Mouse (Mus musculus) granulocyte monocyte progenitor cell, adult 5-6 weeks (primary cell): ENCODE measurements around the gene Cdc42bpb. TPM values are rescaled to one million over a fixed set of nuclear protein-coding genes. Genes with fewer than 3 reads are reported as not detected.

Experiments used
- ATAC-seq: replicated peaks from 2 replicates; pipeline ENCODE4 v1.8.0; 2016; ENCODE audit warnings: mild to moderate bottlenecking, moderate TSS enrichment, inconsistent platforms; ENCODE audit not compliant: poor library complexity, severe bottlenecking
- total RNA-seq, 2 experiments: library from RNA; stranded (forward) in 1 of 2; stranded (reverse) in 1 of 2; fragments of 200-712, 200-1000 nt in 1 of 2; fragments of >200 nt in 1 of 2; fragmentation: Nextera tagmentation in 1 of 2; gene quantifications; 2 replicates each; pipeline ENCODE4 v1.2.3; 2014 to 2017

The Cdc42bpb gene
- total RNA-seq, 2 experiments from 2014 or later = 8.1 to 8.6 TPM

DNA sequence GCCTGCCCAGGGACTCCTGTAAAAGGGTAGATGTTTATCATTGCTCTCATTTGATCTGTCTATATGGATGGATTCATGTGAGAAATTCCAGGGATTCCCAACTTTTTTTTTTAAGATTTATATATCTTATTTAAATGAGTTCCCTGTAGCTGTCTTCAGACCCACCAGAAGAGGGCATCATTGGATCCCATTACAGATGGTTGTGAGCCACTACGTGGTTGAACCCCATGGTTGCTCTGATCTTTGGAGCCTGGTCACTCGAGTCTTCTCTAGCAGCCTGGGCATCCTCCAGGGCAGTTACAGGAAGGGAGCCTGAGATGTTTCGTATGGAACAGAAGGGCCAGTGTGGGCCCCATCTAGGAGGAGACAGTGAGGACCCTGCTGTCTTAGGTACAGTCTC, 128.4 kb downstream of the Cdc42bpb start:
- no peak for ATAC-seq

DNA sequence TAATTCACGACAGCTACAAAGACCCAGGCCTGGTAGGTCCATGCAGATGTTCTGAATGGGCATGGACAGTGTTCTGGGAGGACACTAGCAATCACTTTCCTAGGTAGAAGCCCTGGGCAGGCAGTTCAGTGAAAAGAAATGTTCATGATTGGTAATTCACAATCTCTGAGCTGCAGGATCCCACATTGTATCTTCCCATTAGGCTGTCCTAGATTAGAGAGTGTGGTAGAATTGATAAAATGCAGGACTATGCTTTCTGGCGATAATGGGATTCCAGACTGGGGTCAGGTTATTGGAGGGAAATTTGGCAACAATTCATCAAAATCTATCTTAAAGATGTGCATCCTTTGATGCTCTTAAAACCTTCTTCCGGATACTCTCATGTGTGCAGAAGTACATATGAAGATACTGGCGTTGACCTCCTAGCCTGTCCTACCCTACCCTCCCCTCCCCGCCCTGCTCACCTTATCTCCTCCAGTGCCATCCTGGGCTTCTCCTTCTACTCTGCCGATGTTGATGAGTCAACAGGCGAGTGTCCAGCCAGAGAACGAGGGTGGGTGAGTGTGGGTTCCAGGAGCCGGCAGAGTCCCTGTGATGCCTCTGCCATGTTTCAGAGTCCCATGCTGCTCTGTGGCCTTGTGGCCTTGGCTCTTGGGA, 130.6 kb downstream of the Cdc42bpb start:
- no peak for ATAC-seq

DNA sequence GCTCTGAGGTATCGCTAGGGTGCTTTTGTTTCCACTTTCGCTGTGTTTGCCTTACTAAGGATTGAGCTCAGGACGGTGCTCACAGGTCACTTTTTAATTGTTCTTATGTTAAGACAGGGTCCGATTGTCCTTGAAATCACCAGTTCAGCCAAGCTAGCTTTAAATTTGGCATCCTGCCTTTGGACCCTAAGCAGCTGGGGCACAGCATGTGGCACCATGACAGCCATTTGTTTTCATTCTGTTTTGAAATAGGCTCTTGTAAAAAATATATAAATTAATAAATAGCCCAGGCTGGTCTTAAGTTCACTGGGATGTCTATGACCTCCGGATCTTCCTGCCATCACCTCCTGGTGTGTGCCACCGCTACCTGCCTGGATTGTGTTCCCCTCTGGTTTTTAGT, 132.4 kb downstream of the Cdc42bpb start:
- no peak for ATAC-seq

DNA sequence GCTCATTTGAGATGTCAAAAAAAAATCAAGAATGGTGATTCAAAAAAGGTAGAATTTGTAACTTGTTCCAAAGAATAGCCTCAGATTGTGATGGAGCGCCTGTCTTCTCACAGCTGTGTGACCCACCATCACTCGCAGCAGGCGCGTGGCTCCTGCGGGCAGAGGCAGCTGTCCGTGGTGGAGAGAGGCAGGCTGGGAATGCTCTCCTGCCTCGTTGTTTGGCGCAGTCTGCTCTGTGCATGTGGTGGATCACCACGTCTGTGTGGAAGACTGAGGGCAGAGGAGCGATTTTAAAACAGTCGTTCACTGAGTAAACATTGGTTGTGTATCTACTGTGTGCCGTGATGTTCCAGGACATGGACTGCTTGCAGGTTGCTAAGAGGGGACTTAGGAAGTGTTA, 133.8 kb downstream of the Cdc42bpb start:
- no peak for ATAC-seq

Other genes starting within 250 kb of the Cdc42bpb start
- 15.0 and 16.2 TPM in 2 replicates for gene Traf3, start 211.3 kb downstream of the Cdc42bpb start, total RNA-seq (2014; fragmentation: Nextera tagmentation)
- gene Traf3, start 211.3 kb downstream of the Cdc42bpb start, total RNA-seq (2017) = 15.7 and 21.8 TPM in 2 replicates
- not detected in 2 replicates for gene 4930595D18Rik, start 193.2 kb downstream of the Cdc42bpb start, total RNA-seq (2014; fragmentation: Nextera tagmentation)
- gene 4930595D18Rik, start 193.2 kb downstream of the Cdc42bpb start, total RNA-seq (2017) = not detected in 2 replicates
- gene Amn, start 106.6 kb downstream of the Cdc42bpb start, total RNA-seq (2014; fragmentation: Nextera tagmentation) = 0.73 and 1.9 TPM in 2 replicates
- not detected in 2 replicates for gene Amn, start 106.6 kb downstream of the Cdc42bpb start, total RNA-seq (2017)
- not detected in 2 replicates for gene Lbhd2, start 29.1 kb upstream of the Cdc42bpb start, total RNA-seq (2014; fragmentation: Nextera tagmentation)
- not detected in 2 replicates for gene Lbhd2, start 29.1 kb upstream of the Cdc42bpb start, total RNA-seq (2017)
- not detected in 2 replicates for gene Exoc3l4, start 39.3 kb upstream of the Cdc42bpb start, total RNA-seq (2014; fragmentation: Nextera tagmentation)
- 0.26 TPM in 1 of 2 replicates, not detected in the other for gene Exoc3l4, start 39.3 kb upstream of the Cdc42bpb start, total RNA-seq (2017)
- gene Tnfaip2, start 64.8 kb upstream of the Cdc42bpb start, total RNA-seq (2014; fragmentation: Nextera tagmentation) = 28.6 and 30.4 TPM in 2 replicates
- 27.4 and 56.1 TPM in 2 replicates for gene Tnfaip2, start 64.8 kb upstream of the Cdc42bpb start, total RNA-seq (2017)
- gene Gm266, start 108.1 kb upstream of the Cdc42bpb start, total RNA-seq (2014; fragmentation: Nextera tagmentation) = not detected in 2 replicates
- not detected in 2 replicates for gene Gm266, start 108.1 kb upstream of the Cdc42bpb start, total RNA-seq (2017)
- gene Eif5, start 160.3 kb upstream of the Cdc42bpb start, total RNA-seq (2014; fragmentation: Nextera tagmentation) = 197 and 224 TPM in 2 replicates
- gene Eif5, start 160.3 kb upstream of the Cdc42bpb start, total RNA-seq (2017) = 290 and 339 TPM in 2 replicates
- 55.8 and 61.7 TPM in 2 replicates for gene Mark3, start 196.8 kb upstream of the Cdc42bpb start, total RNA-seq (2014; fragmentation: Nextera tagmentation)
- 61.3 and 71.8 TPM in 2 replicates for gene Mark3, start 196.8 kb upstream of the Cdc42bpb start, total RNA-seq (2017)